Mouse (Mus musculus) left cerebral cortex, postnatal 36 days (tissue): ENCODE data around the gene Washc1. TPM values are rescaled to one million over a fixed set of nuclear protein-coding genes. Genes with fewer than 3 reads are reported as not detected.
"Not testable (repeated sequence)": the region's sequence is repeated elsewhere in the genome, so short reads cannot be mapped to it uniquely, and the experiment has no call there.

ENCODE experiments used
- DNase-seq, 2 experiments: peaks; one replicate each; pipeline ENCODE4 v3.0.0; 2021 to 2022; ENCODE audit warnings: low spot score in 2 of 2, mixed read lengths in 1 of 2
- intact Hi-C: fragments of 180-260 bp; cut with DNase I; formaldehyde crosslinking; loops from one replicate; pipeline ENCODE4 v1.15.1; 2025
- total RNA-seq, 2 experiments: library from RNA; stranded (reverse); gene quantifications; 2 replicates each; pipeline ENCODE4 v1.2.3; 2021

Washc1 gene
- total RNA-seq, 2 experiments from 2014 or later: 43.3 to 44.5 TPM

DNA sequence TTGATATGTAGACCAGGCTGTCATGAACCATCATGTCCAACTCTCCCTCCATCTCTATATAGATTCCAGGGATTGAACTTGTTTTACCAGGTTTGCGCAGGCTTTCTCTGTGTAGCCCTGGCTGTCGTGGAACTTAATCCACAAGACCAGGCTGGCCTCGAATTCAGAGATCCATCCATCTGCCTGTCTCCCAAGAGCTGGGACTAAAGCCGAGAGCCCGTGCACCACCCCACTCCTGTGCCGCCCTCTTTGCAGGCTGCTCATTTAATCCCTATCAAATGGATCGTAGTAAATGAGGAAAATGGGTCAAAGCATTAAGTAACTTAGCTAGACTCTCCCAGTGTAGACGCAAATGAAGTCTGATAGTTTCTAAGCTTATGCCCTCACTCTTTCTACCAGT, 3.9 kb upstream of the Washc1 start:
- intact Hi-C loops: loop anchor here (5.0 to 10.0 kb wide), 3 partner anchors 153 to 333 kb away; partner anchors contain the start of genes Rab31 and Twsg1
- no peak for DNase-seq

GRCm38 (mm10) chr17:66108198-66108597, 3.1 kb upstream of the Washc1 start:
- DNase-seq: no peak
- intact Hi-C loops: loop anchor here (5.0 to 10.0 kb wide), 3 partner anchors 153 to 333 kb away; partner anchors contain the start of genes Rab31 and Twsg1

GRCm38 (mm10) chr17:66110746-66111145, 599 bp upstream of the Washc1 start:
- intact Hi-C loops: no loop called here

DNA sequence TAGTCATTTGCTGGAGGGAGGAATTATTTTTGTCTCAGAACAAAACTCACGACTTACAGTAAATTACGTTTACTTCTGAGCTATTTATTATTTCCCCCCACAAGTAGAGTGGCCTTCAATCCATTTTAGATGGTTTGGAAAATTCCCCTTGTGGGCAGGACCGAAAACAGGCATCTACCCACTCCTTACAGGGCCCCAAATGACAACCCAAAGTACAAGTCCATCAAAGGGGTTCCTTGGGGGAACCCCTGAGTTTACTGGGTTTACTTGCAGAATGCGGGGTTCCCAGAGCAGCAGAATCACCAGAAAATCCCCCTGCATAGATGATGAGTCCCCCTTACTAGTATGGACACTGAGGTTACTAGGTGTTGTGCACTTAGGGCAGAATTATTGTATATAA, 821 bp downstream of the Washc1 start:
- DNase-seq: no peak
- intact Hi-C loops: no loop called here

More at GRCm38 (mm10) chr17:66110746-66111145, 599 bp upstream of the Washc1 start:
- peak in 1 of 2 experiments; percentile 20 for DNase-seq

DNA sequence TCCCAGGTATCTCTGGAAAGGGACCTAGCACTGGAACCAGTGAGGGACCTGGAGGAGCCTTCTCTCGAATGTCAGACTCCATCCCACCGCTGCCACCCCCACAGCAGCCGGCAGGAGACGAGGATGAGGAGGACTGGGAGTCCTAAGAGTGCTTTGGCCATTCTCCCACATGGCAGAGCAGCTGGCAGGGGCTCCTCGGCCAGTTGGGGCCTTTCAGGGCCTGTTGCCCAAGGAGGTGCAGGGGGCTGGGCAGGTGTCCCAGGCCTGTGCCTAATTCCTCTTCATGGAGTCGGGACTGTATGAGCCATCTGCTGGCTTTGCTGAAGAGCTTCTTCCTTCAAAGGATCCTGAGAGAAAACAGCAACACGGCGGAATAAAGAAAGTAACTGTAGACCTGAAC, 7.6 kb downstream of the Washc1 start:
- intact Hi-C loops: no loop called here

GRCm38 (mm10) chr17:66120701-66121100, 9.4 kb downstream of the Washc1 start:
- DNase-seq: no peak
- intact Hi-C loops: no loop called here

More for the DNA sequence above, 7.6 kb downstream of the Washc1 start:
- no peak for DNase-seq

GRCm38 (mm10) chr17:66123066-66123815, 11.9 kb downstream of the Washc1 start, which contains the start of gene Ddx11:
Ddx11 (plus strand) TSS chr17:66123520.
- peak; percentile 90 to 91 for DNase-seq
- intact Hi-C loops: no loop called here

DNA sequence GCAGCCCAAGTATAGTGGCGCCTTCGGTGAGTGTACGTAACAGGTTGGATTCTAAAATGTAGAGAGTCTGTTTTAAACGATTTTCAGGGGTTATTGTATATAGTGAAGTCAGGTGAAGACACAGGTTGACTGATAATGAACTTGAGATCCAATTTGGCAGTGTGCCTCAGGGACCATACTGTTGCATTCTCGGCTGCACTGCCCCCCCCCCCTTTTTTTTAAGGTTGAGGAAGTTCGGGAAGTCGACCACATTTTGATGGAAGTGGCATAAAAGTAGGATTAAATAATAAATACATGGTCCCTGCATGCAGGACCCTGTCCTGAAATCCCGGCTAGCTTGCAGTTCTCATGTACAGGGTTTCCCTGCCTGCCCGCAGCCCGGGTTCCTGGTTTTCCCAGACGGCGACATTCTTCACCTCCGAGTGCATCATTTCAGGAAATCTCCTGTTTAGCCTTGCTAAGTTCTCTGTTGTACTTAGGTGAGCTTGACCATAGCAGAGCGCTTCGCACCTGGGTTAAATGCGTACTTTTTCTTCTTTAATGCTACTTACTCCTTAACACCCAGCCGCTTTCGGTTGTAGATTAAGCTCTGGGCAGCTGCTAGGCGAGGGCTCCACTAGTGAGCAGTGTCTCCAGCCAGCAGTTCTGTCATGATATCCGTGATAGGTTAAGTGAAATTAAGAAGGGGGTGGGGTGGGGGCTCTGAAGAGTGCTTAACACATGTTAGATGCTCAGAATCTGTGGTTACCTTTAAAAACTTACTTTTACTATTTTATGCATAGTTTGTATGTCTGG, 12.7 kb downstream of the Washc1 start:
- no peak for DNase-seq
- intact Hi-C loops: no loop called here

- intact Hi-C loops: no loop called here
- no peak for DNase-seq
Observed at GRCm38 (mm10) chr17:66125211-66125610, 13.9 kb downstream of the Washc1 start.

DNA sequence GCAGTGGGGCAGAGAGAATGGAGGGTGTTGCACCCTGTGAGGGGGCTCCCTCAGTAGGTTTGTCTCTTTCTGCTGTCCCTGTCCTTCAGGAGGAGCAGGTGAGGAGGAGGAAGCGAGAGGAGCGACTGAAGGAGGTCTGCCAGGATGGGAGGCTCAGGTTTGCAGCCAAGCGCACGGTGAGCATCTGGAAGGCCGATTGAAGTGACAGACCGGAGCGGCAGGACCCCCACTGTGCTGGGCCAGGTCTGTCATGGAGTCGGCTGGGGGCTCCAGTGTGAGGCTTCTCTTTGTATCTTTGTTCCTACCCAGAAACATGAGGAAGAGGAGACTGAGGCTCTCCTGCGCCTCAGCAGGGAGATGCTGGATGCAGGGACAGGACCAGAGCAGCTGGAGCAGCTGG, 19.0 kb downstream of the Washc1 start:
- no peak for DNase-seq
- intact Hi-C loops: no loop called here

- intact Hi-C loops: no loop called here
- no peak for DNase-seq
Observed at GRCm38 (mm10) chr17:66131212-66131611, 19.9 kb downstream of the Washc1 start.

GRCm38 (mm10) chr17:66152706-66153662, 41.6 kb downstream of the Washc1 start:
- DNase-seq, intact Hi-C loops: not testable (repeated sequence)

- intact Hi-C loops, DNase-seq: not testable (repeated sequence)
Observed at GRCm38 (mm10) chr17:66153735-66154423, 42.5 kb downstream of the Washc1 start.

DNA sequence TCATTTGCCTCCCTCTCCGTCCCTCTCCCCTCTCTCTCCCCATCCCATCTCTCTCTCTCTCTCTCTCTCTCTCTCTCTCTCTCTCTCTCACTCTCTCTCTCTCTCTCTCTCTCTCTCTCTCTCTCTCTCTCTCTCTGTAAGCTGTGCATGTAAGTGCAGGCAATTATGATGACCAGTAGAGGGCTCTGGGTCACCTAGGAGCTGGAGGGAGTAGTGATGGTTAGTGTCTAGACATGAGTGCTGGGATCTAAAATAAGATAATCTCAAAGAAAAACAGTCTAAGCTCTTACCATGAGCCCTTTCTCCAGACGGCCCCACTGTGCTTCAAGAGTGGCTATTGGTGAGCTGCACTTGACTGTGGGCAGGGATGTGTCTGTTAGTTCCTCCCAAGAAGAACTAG, 43.5 kb downstream of the Washc1 start:
- intact Hi-C loops: no loop called here
- no peak for DNase-seq

- no peak for DNase-seq
- intact Hi-C loops: no loop called here
Observed at GRCm38 (mm10) chr17:66158271-66158670, 46.9 kb downstream of the Washc1 start.

DNA sequence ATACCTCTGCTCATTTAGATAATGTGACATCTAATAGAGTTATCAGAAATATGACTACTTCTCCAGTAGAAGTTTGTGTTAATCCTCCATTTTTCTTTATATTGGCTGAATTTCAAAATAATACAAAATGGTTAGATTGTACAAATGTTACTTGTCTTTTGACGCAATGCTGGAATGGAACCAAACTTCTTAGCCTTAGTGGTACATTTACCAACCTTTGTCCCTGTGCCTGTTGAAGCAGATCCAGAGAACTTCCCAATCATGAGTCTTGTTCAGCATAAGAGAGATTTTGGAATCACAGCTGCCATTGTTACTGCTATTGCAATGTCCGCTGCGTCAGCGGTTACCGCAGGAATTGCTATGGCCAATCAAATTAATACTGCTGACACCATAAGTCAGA, 55.8 kb downstream of the Washc1 start:
- DNase-seq, intact Hi-C loops: not testable (repeated sequence)
